Mouse (Mus musculus): ENCODE measurements around the gene Plvap.
"Not testable (repeated sequence)": the region's sequence is repeated elsewhere in the genome, so short reads cannot be mapped to it uniquely, and the experiment has no call there.

The Plvap gene

DNA sequence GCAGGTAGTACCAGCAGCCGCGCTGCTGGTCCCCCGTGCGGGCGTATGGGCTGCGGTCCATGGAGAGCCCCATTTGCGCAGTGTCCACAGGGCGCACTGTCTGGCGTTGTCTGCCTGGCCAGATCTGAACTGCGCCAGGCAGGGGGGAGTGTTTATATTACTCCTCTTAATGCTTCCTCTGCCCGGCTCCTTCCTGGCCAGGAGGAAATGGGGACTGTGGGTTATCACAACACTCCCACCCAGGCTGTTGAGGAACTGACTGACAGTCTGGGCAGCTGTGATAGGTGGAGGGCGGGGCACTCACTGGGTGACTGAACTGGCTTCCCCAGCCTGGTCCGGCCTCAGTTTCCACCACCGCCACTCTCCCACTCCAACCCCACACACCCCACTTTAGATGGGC, at the start of gene Plvap:
Gene Plvap, minus strand, starts transcription at position 109 of the 400 bp plus-strand sequence.
- no peak for DNase-seq (ENCODE audit: low spot score in 2 of 2)

DNA sequence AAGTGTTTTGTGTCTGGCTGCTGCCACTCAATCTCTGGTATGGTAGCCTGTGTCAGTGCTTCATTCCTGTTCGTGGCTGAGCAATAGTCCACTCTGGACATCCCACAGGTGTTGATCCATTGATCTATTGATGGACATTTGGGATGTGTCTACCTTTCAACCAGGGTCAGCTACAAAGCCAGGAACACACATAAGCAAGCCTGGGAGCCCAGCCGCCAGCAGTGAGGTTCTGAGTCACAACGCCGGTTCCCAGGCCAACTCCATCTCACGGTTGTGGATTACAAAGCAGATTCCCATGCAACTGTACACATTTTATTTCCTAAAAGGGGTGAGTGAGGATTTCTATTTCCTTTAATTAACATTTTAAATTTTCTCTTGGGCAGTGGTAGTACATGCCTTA, 49.2 kb upstream of the Plvap start:
- no peak for DNase-seq (ENCODE audit: low spot score in 2 of 2)

DNA sequence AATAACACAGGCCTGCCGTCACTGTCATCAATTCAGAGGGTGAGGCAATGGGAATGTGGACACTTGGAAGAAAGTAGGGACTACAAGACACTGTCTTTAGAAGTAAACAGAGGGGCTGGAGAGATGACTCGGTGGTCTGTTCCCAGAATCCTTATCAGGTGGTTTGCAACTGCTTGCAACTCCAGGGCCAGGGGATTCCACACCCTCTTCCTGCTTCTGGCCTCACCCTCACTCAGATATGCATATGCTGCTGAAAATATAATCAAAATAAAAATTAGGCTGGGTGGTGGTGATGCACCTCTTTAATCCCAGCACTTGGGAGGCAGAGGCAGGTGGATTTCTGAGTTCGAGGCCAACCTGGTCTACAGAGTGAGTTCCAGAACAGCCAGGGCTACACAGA, 48.5 kb upstream of the Plvap start:
- no peak for DNase-seq (ENCODE audit: low spot score in 2 of 2)

DNA sequence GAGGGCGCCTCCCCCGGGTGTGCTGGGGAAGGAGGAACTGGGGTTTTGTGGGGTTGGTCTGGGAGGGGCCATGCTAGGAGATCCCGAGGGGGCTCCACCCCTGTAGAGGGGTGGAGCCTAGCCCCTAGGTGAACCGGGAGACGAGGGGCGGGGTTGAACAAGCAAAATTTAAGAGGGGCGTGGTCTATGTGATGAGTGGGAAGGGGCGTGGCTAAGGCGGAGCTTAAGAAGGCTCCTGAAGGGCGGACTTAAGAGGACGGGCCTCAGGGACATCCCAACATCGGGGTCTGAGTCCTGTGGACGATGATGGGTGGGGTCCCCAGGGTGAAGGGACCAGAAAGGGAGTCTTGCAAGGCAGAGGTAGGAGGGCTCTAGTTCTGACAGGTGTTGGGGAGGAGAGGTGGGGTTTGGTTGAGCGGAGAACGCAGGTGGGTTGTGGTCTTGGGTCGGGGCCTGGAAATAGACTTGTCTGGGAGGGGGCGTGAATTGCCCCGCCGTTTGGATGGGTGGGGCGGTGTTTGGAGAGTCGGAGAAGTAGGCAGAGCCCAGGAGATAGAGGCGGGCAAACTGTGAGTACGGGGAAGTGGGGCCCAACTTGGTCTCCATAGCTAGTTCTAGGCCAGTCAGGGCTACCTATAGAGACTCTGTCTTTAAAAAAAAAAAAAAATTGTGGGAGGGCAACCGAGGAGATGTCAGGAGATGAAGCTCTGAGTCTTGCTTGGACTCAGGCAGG, 47.6 kb upstream of the Plvap start:
- peak; percentile 55 to 78 for DNase-seq (ENCODE audit: low spot score in 2 of 2)

DNA sequence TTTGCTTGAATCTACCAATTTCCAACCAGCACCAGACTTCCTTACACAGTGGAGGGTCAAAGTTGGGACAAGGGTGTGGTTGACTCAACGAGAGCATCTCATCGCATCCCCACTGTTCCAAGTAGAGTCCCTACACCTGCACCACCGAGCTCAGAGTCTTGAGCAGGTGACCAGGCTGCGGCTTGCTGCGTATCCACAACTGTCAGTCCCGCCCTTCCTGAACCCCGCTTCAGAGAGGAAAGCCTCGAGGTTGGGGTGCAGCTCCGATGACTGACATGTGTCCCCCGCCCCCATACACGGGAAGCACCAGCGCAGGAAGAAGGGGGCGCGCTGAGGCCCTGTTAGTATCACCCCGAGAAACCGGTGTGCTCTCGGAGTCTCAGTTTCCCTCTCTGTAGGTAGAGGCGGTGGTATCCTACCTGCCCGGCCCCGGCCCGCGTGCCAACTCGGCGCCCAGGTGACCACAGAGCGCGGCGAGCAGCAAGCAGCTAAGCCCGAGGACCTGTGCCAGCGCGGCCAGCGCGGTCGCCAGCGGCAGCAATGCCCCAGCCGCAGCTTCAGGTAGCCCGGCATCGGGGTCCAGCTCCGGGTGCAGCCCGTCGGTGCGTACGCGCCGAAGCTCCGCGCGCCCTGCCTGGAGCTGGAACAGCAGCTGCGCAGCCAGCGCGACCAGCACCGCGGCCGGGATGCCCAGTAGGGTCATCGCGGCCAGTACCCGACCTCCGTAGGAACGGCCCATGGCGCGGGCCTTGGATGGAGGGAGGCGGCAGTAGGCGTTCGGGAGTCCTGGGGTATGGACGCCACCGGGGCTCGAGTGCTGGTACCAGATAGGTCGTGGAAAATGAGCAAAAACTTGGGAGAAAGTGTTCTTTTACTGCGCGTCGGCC, 46.8 kb upstream of the Plvap start, which contains the start of gene Tmem221:
Gene Tmem221, minus strand, starts transcription at position 801 of the 887 bp plus-strand sequence.
- DNase-seq (ENCODE audit: low spot score in 2 of 2): no peak

DNA sequence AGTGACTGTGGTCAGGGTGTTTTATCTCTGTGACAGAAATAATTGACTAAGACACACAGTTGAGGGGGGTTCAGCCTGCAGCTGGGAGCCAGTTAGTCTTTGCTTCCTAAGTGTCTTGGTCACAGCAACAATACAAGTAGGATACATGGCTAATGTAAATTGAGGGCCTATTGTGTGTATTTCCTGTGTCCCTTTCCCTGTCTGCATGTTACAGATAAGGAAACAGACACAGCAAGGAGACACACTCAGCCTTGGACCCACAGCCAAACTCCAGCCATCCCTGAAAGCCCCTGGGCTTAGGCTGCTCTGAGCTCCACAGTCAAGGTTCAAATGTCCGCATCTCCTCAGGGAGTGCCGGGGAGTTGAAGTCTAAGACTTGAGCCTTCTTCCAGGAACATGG, 43.1 kb upstream of the Plvap start:
- no peak for DNase-seq (ENCODE audit: low spot score in 2 of 2)

DNA sequence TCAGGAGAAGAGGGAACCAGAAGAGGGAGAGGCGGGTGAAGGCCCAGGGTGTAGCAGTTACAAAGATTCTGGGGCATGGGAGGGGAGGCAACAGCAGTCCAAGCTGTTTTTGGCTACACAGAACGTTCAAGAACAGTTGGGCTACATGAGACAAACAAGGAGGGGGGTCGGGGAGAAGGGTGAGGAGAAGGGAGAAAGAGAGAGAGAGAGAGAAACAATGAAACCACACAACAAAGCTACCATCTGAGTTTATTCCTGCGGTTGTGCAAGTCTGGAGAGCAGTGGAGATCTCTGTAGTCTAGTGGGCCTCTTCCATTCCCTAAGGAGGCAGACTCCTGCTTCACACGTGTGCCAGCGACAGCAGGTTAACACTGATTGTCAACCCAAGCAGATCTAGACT, 42.4 kb upstream of the Plvap start:
- DNase-seq (ENCODE audit: low spot score in 2 of 2): no peak

DNA sequence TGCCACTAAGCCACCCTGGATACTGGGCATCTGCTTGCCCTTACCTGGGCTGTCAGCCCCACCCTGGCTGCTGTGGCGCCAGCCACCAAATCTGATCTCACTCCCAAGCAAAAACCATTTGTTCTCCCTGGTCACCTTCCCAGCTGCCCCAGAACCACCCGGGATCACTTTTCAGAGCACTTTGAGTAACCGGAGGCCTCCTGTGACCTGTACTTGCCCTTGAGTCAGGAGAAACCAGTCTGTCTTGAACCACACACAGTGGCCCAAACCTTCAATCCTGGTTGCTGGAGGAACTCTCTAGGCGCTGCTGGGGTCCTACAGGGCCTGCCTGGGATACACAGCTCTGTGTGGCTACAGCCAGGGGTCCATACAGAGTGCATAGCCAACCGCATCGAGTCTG, 41.2 kb upstream of the Plvap start:
- DNase-seq (ENCODE audit: low spot score in 2 of 2): no peak

DNA sequence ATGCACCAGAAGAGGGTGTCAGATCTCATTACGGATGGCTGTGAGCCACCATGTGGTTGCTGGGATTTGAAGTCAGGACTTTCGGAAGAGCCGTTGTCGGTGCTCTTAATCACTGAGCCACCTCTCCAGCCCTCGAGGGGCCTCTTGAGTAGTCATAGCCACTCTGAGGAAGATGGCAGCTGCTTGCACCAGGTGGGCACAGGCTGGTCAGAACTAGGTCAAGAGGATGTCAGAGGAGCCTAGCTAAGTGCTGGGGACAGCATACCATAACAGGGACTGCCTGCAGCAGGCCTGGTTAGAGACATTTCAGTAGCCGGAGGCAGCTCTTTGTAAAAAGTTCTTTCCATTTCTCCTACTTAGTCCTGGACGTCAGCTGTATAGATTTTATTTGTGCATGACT, 39.2 kb upstream of the Plvap start:
- DNase-seq (ENCODE audit: low spot score in 2 of 2): no peak

DNA sequence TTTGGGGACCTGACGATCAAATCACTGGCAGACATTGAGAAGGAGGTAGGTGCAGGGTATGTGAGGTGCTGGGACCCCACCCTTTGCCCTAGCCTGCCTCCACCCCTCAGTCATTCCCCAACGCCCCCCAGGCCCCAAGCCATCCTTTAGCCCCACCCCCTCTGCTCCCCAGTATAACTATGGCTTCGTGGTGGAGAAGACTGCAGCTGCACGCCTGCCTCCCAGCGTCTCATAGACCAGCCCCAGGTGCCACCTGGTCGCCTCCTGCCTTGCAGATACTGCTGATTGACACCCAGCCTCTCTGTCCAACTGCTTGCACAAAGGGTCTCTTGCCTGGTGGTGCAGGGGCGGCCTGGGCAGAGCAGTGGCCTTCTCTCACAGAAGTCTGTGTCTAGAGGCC, 36.0 kb upstream of the Plvap start:
- no peak for DNase-seq (ENCODE audit: low spot score in 2 of 2)

DNA sequence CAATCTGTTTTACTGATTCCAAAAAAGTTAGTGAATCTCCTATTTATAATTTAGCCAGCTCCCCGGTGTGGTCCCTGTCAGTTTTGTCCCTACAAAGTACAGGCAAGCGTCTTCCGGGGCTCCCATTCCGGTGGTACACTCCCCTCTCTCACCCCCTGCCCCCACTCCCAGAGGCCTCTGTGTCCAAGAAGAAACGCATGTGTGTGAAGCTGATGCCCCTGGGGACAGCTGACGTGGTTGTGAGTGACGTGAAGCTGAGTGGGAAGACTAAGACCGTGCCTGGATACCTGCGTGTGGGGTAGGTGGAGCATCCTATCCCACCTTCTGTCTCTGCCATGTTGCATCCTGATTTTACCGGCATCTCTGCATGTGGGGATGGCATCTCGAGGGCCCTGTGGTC, 33.5 kb upstream of the Plvap start:
- DNase-seq (ENCODE audit: low spot score in 2 of 2): no peak

DNA sequence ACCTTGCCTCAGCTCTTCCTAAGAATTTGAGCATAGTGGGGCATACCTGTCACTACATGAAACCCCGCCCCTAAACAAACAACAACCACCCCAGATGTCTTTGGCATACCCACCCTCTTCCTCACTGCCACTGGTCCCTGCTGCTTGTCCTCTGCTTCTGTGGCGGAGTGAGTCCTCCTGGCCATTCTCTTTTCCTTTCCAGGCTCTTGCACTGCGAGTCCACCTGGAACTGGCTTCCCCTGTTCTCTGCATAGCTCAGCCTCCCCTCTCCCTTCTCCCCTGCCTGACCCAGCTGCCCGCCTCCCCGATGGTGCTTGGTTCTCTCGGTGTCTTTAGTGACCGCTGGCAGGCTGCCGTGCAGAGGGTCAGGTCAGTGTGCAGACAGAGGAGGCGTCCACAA, 32.2 kb upstream of the Plvap start:
- DNase-seq (ENCODE audit: low spot score in 2 of 2): no peak

DNA sequence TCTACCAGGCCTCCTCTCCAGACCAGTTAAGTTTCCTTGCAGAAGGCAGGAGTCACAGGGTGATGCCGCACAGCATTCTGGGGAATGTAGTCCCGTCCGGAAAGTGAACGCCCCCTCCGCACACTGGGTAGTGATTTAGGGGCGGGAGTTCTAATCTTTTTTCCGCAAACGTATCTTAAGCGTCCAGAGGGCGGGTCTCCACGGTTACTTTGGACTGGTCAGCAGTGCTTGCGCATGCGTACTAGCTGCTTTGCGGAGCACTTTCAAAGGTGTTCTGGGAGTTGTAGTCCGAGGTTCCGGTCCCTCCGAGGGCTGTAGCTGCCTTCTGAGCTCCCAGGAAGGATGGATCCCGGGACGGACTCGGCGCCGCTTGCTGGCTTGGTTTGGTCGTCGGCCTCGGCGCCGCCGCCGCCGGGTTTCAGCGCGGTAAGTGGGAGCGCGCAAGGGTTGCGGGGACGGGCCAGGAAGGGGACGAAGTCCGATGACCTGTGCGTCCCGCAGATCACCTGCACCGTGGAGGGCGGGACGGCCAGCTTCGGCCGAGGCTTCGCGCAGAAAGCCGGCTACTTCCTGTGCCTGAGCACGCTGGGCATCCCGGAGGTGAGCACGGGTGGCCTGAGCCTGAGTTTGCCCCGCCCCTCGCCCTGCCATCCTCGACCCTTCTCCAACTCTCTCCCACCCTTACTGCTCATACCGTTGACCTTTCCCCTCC, 31.2 kb upstream of the Plvap start, which contains the start of gene Mvb12a:
Gene Mvb12a, plus strand, starts transcription at position 291 of the 712 bp plus-strand sequence.
- DNase-seq (ENCODE audit: low spot score in 2 of 2): peak; percentile 95

DNA sequence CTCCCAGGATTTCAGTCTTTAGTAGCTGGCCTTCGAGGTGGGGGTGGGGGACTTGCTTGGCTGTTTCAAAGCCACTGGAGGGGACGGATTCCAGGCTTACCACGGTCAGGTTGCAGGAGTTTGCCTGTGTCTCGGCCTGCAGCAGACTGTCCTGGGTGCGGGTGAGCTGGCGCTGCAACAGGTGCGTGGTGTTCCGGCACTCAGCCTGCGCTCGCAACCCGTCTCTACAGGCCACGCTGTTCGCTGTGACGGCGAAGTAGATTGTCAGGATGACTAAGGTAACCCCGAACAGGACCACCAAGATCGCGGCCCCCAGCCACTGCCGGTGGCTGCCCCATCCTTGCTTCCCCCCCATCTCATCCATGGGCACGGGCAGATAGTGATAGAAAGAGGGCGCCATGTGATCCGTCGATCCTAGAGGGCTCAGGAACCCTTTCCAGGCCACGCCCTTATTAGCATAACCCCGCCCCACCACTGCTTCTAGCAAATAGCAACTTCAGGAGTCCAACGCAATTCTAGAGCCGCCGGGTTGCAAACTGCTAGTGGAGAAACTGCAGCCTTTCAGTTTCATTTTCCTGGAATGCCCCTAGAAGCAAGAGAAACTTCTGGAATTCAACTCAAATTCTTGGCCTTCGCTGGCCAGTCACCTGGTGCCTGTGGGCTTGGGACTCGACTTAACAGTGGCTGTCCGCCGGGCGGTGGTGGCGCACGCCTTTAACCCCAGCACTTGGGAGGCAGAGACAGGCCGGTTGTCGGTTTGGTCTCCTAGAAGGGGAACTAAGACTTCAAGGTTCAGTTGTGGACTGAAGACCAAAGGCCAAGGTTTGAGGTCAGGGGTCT, 25.7 kb upstream of the Plvap start, which contains the start of gene Bst2:
Gene Bst2, minus strand, starts transcription at position 429 of the 840 bp plus-strand sequence.
- peak; percentile 77 to 83 for DNase-seq (ENCODE audit: low spot score in 2 of 2)

DNA sequence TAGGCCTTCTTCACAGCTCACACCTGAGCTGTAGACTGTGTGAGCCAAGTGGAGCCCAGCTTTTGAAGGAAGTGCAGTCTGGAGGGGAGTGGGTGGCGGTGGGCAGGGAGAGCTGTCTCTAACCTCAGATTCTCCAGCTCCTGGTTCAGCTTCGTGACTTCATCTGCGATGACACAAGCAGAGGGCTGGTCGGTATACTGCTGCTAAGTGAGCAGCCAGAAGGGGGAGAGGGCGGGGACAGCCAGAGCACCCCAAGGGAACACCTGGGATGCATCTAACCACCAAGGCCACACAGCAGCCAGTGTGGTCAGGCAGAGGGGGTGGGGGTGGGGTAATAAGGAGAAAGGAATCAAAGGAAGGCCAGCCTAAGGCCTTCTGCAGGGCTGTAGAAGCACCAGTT, 24.1 kb upstream of the Plvap start:
- no peak for DNase-seq (ENCODE audit: low spot score in 2 of 2)

DNA sequence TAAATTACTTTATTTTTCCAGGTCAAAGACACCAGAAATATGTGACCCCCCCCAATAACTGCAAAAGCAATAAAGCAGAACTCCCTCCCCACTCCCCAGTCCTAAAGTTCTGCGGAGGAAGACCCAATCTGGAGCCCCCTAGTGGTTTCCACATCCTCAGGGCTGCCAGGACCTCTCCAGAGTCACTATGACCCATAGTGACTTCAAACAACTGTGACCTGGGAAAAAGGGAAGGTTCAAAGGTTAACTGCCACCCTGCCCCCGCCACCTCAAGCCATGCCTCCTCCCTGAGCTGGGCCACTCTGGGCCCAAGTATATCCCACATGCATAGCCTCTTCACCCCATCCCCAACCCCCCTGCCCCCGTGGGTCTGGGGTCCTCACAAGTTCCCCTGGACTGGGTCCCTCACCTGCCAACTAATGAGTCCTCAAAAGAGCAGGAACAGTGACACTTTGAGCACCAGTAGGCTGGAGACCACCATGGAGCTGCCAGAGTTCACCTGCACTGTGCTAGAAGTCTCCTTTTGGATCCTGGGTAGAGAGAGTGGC, 22.8 kb upstream of the Plvap start:
- no peak for DNase-seq (ENCODE audit: low spot score in 2 of 2)

DNA sequence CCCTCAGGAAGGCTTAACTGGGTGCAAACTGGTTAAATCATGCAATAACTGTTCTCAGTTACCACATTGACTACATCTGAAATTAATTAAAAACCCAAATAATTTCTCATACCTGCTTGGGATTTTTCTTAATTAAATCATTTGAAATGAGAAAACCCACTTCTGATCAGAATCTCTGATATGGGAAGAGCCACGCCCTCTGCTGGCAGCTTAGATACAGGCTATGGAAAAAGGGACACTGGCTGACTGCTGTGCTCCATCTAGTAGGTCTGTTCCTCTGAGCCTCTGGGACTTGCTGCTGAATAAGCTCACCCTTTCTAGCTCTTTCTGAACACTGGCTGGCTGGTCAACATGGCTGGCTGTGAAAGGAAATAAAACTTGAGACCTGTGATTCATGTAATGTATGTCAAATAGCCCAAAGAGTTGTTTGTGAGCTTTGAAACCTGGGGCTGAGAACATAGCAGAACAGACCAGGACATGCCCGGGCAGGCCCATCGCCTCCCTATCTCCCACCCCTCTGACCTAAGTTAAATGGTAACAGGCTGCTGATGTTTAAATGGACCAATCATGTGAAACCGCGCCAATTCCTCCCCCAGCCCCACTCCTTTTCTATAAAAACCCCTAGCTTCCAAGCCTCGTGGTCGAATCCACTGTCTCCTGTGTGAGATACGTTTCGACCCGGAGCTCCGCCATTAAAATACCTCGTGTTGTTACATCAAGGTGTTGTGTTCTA, 19.3 kb upstream of the Plvap start:
- not testable (repeated sequence) for DNase-seq (ENCODE audit: low spot score in 2 of 2)

DNA sequence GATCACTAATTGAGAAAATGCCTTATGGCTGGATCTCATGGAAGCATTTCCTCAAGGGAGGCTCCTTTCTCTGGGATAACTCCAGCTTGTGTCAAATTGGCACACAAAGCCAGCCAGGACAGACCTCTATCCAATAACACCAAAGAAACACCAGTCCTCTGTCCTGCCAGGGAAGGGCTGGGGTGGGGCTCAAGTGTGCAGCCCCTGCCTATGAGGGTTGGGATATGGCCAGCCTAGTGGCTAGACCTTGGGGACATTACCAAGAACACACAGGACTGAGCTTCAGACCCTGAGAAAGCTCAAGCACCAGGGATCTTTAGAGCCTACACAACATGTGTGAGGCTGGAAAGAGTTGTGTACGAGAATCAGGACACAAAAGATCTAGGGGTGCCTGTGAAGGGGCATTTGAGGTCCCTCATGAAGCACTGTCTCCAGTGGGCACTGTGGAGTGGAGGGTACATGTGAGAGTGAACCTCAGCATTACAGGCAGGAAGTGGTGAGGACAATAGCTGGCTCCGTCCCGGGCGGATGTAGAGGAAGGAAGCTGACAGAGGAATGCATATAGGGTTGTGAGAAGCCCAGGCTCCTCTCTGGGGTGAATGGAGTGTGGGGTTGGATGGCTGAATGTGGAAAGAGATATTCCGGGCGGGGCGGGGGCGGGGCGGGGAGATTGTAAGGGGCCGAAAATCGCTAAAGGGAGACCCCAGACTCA, 17.0 kb upstream of the Plvap start:
- DNase-seq (ENCODE audit: low spot score in 2 of 2): no peak

DNA sequence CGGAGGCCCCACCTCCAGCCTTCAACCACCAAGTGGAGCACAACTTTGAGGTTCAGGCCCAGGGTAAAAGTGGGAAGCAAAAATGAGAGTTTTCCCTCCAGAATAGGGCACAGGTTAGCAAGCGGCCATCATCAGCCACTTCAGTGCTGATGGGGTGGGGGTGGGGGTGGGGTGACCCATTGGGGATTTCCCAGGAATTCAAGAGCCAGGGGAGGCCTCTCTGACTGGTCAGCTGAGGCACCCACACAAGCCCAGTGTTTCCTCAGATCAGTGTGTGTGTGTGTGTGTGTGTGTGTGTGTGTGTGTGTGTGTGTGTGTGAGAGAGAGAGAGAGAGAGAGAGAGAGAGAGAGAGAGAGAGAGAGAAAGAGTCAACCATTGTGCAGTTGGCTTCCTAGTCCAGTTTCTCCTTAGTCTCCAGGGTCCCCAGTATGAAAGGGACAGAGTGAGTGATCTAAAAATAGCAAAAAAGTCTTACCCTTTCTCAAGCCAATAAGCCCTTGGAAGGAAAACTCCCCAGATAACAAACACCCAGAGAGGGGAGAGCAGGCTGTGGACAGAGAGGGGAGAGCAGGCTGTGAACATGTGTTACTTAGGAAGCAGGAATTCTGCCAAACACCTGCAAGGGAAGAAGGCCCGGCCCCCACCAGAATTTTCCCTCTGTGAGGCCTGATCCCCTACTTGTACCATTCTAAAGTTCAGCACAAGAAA, 15.8 kb upstream of the Plvap start:
- DNase-seq (ENCODE audit: low spot score in 2 of 2): no peak
